Mouse (Mus musculus): ENCODE results near the gene Misp.

DNA sequence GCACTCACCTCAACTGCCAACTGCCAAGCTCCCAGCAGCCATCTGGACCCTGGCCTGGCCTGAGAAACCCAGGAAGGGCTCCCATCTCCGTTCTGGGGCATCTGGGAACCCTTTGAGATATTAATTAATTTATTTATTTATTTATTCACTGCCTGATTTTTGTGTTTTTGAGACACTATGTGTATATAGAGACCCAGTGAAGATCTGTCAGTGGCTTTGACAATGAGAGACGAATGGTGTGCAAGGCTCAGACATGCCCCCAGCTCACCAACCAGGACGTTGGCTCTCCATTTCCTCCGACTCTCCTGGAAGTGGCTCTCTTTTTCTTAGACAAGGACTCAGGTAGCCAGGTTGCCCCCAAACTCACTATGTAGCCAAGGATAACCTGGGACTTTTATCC is 29.9 kb upstream of the Misp start, which contains the start of gene Prss57:
- TF ChIP-seq CTCF (IDR thresholded peaks at IDR 0.05; ENCODE audit: borderline replicate concordance, insufficient read depth, low read depth, low read length) = no peak
- TF ChIP-seq POLR2A (IDR thresholded peaks at IDR 0.05; ENCODE audit: borderline replicate concordance, insufficient read depth, low read length) = no peak

All from cerebellum, adult 2 months (tissue).